Mouse (Mus musculus): ENCODE results near the gene Ush1c. TPM values are rescaled to one million over a fixed set of nuclear protein-coding genes. Genes with fewer than 3 reads are reported as not detected.

Gene Ush1c
- total and polyA plus RNA-seq, 3 experiments = not detected

DNA sequence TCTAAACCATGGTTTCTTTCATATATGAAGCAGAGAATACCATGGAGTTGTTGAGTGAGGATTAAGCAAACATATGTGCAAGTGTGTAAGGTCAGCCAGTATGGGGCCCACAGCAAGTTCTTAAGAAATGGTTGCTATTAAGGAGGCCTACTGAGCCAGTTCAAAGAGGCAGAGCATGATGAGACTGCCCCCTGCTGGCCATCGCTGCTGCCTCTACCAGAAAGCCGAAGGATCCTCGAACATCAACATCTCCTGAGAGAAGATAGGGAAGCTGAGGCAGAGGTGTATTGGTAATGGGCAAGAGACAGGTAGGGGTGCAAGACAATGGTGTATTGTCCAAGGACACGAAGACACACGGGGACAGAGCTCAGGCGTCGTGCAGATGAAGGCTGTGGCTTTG lies 12.1 kb downstream of the Ush1c start:
- Histone ChIP-seq H3K9me3 (replicated peaks; ENCODE audit: insufficient read depth, low read length) (no peaks in the 10 kb centered on the region), H3K9ac (ENCODE audit: control insufficient read depth, low read depth, low read length, poor library complexity, severe bottlenecking) (no peak overlapping the region), H3K79me2 (ENCODE audit: control insufficient read depth, insufficient read depth, low read length, poor library complexity) (no peaks in the 10 kb centered on the region), H3K27ac (ENCODE audit: control insufficient read depth, low read depth, low read length) (no peak overlapping the region), H3K4me3 (ENCODE audit: control insufficient read depth in 1 of 2, insufficient read depth in 1 of 2, low read depth in 2 of 2, low read length in 2 of 2) (no peak overlapping the region), H3K36me3 (ENCODE audit: control insufficient read depth in 1 of 2, insufficient read depth in 2 of 2, low read length in 2 of 2) (no peaks in the 10 kb centered on the region), H3K4me1 (ENCODE audit: control insufficient read depth in 1 of 2, insufficient read depth in 2 of 2, low read length in 2 of 2) (no peaks in the 10 kb centered on the region), H3K27me3 (ENCODE audit: control insufficient read depth in 1 of 2, insufficient read depth in 2 of 2, low read length in 2 of 2) (no peaks in the 10 kb centered on the region)
- TF ChIP-seq MAZ (IDR thresholded peaks at IDR 0.05; ENCODE audit: low read depth, low read length) = no peak
- TF ChIP-seq ZNF384 (IDR thresholded peaks at IDR 0.05; ENCODE audit: low read depth, low read length) = no peak
- peak; percentile 44 to 71 (median 58) for TF ChIP-seq CTCF (IDR thresholded peaks at IDR 0.05 in 2 of 3, conservative IDR thresholded peaks at IDR 0.05 in 1 of 3; ENCODE audit: control insufficient read depth in 1 of 3, insufficient read depth in 1 of 3, low read depth in 2 of 3, low read length in 3 of 3, poor library complexity in 1 of 3, severe bottlenecking in 1 of 3)
- TF ChIP-seq CHD2 (IDR thresholded peaks at IDR 0.05; ENCODE audit: low read length) = no peak
- no peak for TF ChIP-seq HCFC1 (IDR thresholded peaks at IDR 0.05; ENCODE audit: low read depth, low read length)
- TF ChIP-seq ZKSCAN1 (IDR thresholded peaks at IDR 0.05; ENCODE audit: low read depth, low read length) = no peak
- peak; percentile 44 for TF ChIP-seq SMC3 (IDR thresholded peaks at IDR 0.05; ENCODE audit: low read depth, low read length)
- TF ChIP-seq USF1 (IDR thresholded peaks at IDR 0.05; ENCODE audit: low read depth, low read length) = no peak
- peak; percentile 33 for TF ChIP-seq RAD21 (IDR thresholded peaks at IDR 0.05; ENCODE audit: low read depth, low read length)
- TF ChIP-seq MAFK (IDR thresholded peaks at IDR 0.05; ENCODE audit: borderline replicate concordance, low read depth, low read length) = no peak
- TF ChIP-seq USF2 (IDR thresholded peaks at IDR 0.05; ENCODE audit: borderline replicate concordance in 1 of 2, insufficient read depth in 1 of 2, low read depth in 1 of 2, low read length in 2 of 2) = no peak
- no peak for TF ChIP-seq NRF1 (IDR thresholded peaks at IDR 0.05; ENCODE audit: insufficient read depth, low read depth, low read length, poor library complexity, severe bottlenecking)
- no peak for TF ChIP-seq UBTF (IDR thresholded peaks at IDR 0.05; ENCODE audit: borderline replicate concordance, insufficient read depth, low read depth, low read length)
- no peak for TF ChIP-seq POLR2AphosphoS5 (IDR thresholded peaks at IDR 0.05; ENCODE audit: borderline replicate concordance, low read depth, low read length)
- TF ChIP-seq MXI1 (IDR thresholded peaks at IDR 0.05; ENCODE audit: low read depth, low read length) = no peak
- peak; percentile 6 for DNase-seq (ENCODE audit: low read depth, low spot score)

DNA sequence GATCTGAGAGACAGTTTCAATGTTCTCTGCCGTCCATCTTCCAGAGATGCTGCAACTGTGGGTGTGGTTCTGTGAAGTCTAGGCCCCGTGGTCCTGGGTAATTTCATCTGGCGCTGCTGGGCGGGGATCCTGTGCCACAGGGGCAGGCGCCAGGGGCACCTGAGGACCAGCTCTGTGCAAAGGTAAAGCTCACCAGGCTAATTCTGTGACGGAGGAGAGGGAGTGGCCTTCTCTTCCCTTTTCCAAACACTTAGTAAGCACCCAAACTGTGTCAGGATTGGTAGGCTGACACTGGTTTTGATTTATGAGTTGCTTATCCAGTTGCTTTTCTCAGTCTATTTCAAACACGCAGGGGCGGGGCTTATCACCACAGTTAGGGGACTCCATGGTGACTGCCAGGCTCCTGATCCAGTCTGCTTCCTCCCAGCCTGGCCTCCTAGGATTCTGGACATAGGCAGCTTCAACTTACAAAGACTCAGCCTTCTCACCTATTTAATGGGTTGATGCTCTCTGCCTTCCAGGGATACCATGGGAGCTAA lies 17.6 kb downstream of the Ush1c start:
- H3K79me2 ChIP-seq (ENCODE audit: control insufficient read depth, insufficient read depth, low read length, poor library complexity) = no peaks in the 10 kb centered on the region
- H3K4me1 ChIP-seq (ENCODE audit: control insufficient read depth in 1 of 2, insufficient read depth in 2 of 2, low read length in 2 of 2) = no peaks in the 10 kb centered on the region
- no peak overlapping the region for H3K27ac ChIP-seq (ENCODE audit: control insufficient read depth, low read depth, low read length)
- H3K4me3 ChIP-seq (ENCODE audit: control insufficient read depth in 1 of 2, insufficient read depth in 1 of 2, low read depth in 2 of 2, low read length in 2 of 2) = no peak overlapping the region
- no peak for DNase-seq (ENCODE audit: low read depth, low spot score)
- no peak overlapping the region for H3K9ac ChIP-seq (ENCODE audit: control insufficient read depth, low read depth, low read length, poor library complexity, severe bottlenecking)
- H3K36me3 ChIP-seq (ENCODE audit: control insufficient read depth in 1 of 2, insufficient read depth in 2 of 2, low read length in 2 of 2) = no peaks in the 10 kb centered on the region
- no peaks in the 10 kb centered on the region for H3K27me3 ChIP-seq (ENCODE audit: control insufficient read depth in 1 of 2, insufficient read depth in 2 of 2, low read length in 2 of 2)
- no peaks in the 10 kb centered on the region for H3K9me3 ChIP-seq (replicated peaks; ENCODE audit: insufficient read depth, low read length)
- TF ChIP-seq HCFC1 (IDR thresholded peaks at IDR 0.05; ENCODE audit: low read depth, low read length) = no peak
- no peak for TF ChIP-seq TCF12 (IDR thresholded peaks at IDR 0.05; ENCODE audit: low read depth, low read length)
- TF ChIP-seq POLR2AphosphoS5 (IDR thresholded peaks at IDR 0.05; ENCODE audit: borderline replicate concordance, low read depth, low read length) = no peak
- TF ChIP-seq ETS1 (IDR thresholded peaks at IDR 0.05; ENCODE audit: low read depth, low read length) = no peak
- TF ChIP-seq ZC3H11A (IDR thresholded peaks at IDR 0.05; ENCODE audit: low read depth, low read length) = no peak
- no peak for TF ChIP-seq ZNF384 (IDR thresholded peaks at IDR 0.05; ENCODE audit: low read depth, low read length)
- no peak for TF ChIP-seq EP300 (IDR thresholded peaks at IDR 0.05; ENCODE audit: low read depth in 1 of 2, low read length in 2 of 2)
- no peak for TF ChIP-seq SMC3 (IDR thresholded peaks at IDR 0.05; ENCODE audit: low read depth, low read length)
- no peak for TF ChIP-seq MAFK (IDR thresholded peaks at IDR 0.05; ENCODE audit: borderline replicate concordance, low read depth, low read length)
- TF ChIP-seq MYB (IDR thresholded peaks at IDR 0.05; ENCODE audit: low read depth, low read length) = no peak
- no peak for TF ChIP-seq UBTF (IDR thresholded peaks at IDR 0.05; ENCODE audit: borderline replicate concordance, insufficient read depth, low read depth, low read length)
- no peak for TF ChIP-seq GABPA (IDR thresholded peaks at IDR 0.05; ENCODE audit: low read depth, low read length)
- no peak for TF ChIP-seq ZKSCAN1 (IDR thresholded peaks at IDR 0.05; ENCODE audit: low read depth, low read length)
- no peak for TF ChIP-seq MXI1 (IDR thresholded peaks at IDR 0.05; ENCODE audit: low read depth, low read length)
- no peak for TF ChIP-seq SIN3A (IDR thresholded peaks at IDR 0.05; ENCODE audit: low read length)
- TF ChIP-seq POLR2A (IDR thresholded peaks at IDR 0.05; ENCODE audit: control insufficient read depth in 1 of 2, insufficient read depth in 1 of 2, low read depth in 1 of 2, low read length in 2 of 2, poor library complexity in 1 of 2) = no peak
- TF ChIP-seq CHD2 (IDR thresholded peaks at IDR 0.05; ENCODE audit: low read length) = no peak
- TF ChIP-seq POLR2AphosphoS2 (IDR thresholded peaks at IDR 0.05; ENCODE audit: low read length) = no peak
- TF ChIP-seq TBP (IDR thresholded peaks at IDR 0.05; ENCODE audit: low read depth, low read length) = no peak
